Mouse (Mus musculus) neural tube, embryonic 14.5 days (tissue): ENCODE results near the gene Actr6. TPM values are rescaled to one million over a fixed set of nuclear protein-coding genes. Genes with fewer than 3 reads are reported as not detected.
"Not testable (repeated sequence)": the region's sequence is repeated elsewhere in the genome, so short reads cannot be mapped to it uniquely, and the experiment has no call there.

ENCODE experiments used
- ATAC-seq: fragments of 200-750 bp; cut with Nextera tagmentation; 2 replicates; pipeline ENCODE4 v1.8.0; 2017; ENCODE audit warnings: low read depth, mild to moderate bottlenecking, moderate TSS enrichment, moderate library complexity
- H3K27ac ChIP-seq: fragments of 300-500 bp; sonication (generic); 2 replicates; pipeline ENCODE4 v1.5.1; 2014; ENCODE audit warnings: low read depth, mild to moderate bottlenecking, control low read depth, low read length, moderate library complexity, mixed read lengths
- H3K27me3 ChIP-seq: fragments of 300-500 bp; sonication (generic); 2 replicates; pipeline ENCODE4 v1.6.1; 2014; ENCODE audit warnings: low read length; ENCODE audit not compliant: control insufficient read depth, insufficient read depth
- H3K36me3 ChIP-seq: fragments of 300-500 bp; sonication (generic); 2 replicates; pipeline ENCODE4 v1.6.1; 2014; ENCODE audit warnings: low read length, mixed read lengths; ENCODE audit not compliant: control insufficient read depth, insufficient read depth
- H3K4me1 ChIP-seq: fragments of 300-500 bp; sonication (generic); 2 replicates; pipeline ENCODE4 v1.6.1; 2014; ENCODE audit warnings: low read length; ENCODE audit not compliant: control insufficient read depth, insufficient read depth
- H3K4me2 ChIP-seq: fragments of 300-500 bp; sonication (generic); 2 replicates; pipeline ENCODE4 v1.6.1; 2014; ENCODE audit warnings: mild to moderate bottlenecking, low read depth, low read length, control low read depth
- H3K4me3 ChIP-seq: fragments of 300-500 bp; sonication (generic); 2 replicates; pipeline ENCODE4 v1.5.1; 2014; ENCODE audit warnings: low read depth, low read length, control low read depth, mixed read lengths
- H3K9ac ChIP-seq: fragments of 300-500 bp; sonication (generic); replicated peaks from 2 replicates; pipeline ENCODE4 v1.6.1; 2014; ENCODE audit warnings: low read depth, mild to moderate bottlenecking, control low read depth, low read length, mixed read lengths
- H3K9me3 ChIP-seq: fragments of 300-500 bp; sonication (generic); 2 replicates; pipeline ENCODE4 v1.6.1; 2016; ENCODE audit warnings: low read length; ENCODE audit not compliant: control insufficient read depth
- WGBS: fragments of 180-500 bp; shearing (Covaris S2); extraction: QIAGEN DNeasy Blood & Tissue Kit; methylation state at CpG from one replicate; pipeline ENCODE4 v1.1.7; 2014; 5-methylcytosine and 5-hydroxymethylcytosine counted together
- polyA plus RNA-seq: library from polyadenylated mRNA; unstranded; fragments of >200 nt; fragmentation: Nextera tagmentation; extraction: Ambion mirVana; gene quantifications from 2 replicates; pipeline ENCODE4 v1.2.1, GENCODE M21; 2014

Gene Actr6
- polyA plus RNA-seq, 1 experiment from 2014 or later = 62.3 TPM

DNA sequence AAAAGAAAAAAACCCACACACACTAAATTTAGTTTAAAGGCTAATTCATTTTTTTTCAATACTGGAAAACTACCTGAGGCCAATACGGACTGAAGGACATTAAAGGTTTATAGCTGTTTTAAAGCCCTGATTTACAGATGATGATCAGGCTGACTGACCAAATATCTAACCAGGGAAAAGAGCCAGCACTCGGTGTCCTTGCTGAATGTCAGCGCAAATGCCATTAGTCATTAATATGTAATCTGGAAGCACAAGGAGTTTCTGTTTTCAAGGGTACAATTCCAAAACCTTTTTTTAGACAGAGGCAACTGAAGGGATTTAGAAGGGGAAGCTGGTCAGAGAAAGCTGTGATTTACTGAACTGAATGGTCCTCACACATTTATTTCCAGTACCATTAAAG lies 11.3 kb downstream of the Actr6 start:
- H3K9me3 ChIP-seq = no peaks in the 10 kb centered on the region
- H3K36me3 ChIP-seq = peaks cover 24% of the 10 kb centered on the region
- no peaks in the 10 kb centered on the region for H3K27me3 ChIP-seq
- 82% methylated on average over 3 of the region's 3 CpGs for WGBS
- no peak overlapping the region for H3K4me3 ChIP-seq
- H3K9ac ChIP-seq = no peak overlapping the region
- no peak for ATAC-seq
- H3K4me1 ChIP-seq = no peaks in the 10 kb centered on the region
- H3K4me2 ChIP-seq = no peak overlapping the region
- no peak overlapping the region for H3K27ac ChIP-seq

DNA sequence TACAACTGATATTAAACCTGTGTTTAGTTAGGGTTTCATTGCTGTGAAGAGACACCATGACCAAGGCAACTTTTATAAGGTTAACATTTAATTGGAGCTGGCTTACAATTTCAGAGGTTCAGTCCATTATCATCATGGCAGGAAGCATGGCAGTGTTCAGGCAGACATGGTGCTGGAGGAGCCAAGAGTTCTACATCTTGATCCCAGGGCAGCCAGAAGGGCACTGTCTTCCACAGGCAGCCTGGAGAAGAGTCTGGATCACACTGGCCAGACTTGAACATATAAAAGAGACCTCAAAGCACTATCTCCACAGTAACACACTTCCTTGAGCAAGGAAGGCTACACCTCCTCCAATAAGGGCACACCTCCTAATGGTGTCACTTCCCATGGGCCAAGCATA lies 11.8 kb downstream of the Actr6 start:
- Histone ChIP-seq H3K27ac (no peak overlapping the region), H3K4me3 (no peak overlapping the region), H3K9ac (no peak overlapping the region), H3K4me1 (no peaks in the 10 kb centered on the region), H3K9me3 (no peaks in the 10 kb centered on the region), H3K27me3 (no peaks in the 10 kb centered on the region), H3K36me3 (peaks cover 21% of the 10 kb centered on the region; the same call in 1 of the 2 replicates), H3K4me2 (no peak overlapping the region)
- no peak for ATAC-seq

DNA sequence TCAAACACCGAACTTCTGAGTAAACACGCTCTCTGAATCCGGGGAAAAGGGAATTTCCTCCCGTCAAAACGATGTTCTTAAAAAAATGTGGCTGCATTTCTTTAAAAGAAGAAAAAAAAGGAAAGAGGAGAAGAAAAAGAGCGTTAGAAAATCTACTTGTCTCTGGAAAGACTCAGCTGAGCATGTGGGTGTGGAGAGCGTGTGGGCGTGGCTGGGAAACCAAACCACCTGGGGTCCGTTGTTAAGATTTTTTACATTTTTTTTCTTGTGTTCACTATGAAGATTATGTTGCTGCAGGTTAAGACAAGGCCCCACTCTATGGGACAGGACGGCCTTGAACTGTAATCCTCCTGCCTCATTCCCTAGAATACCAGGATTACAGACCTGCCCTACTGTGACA lies 17.2 kb downstream of the Actr6 start:
- no peak overlapping the region for H3K9ac ChIP-seq
- no peaks in the 10 kb centered on the region for H3K9me3 ChIP-seq
- H3K36me3 ChIP-seq = peaks cover 27% of the 10 kb centered on the region
- no peak overlapping the region for H3K4me3 ChIP-seq
- no peak overlapping the region for H3K4me2 ChIP-seq
- H3K27ac ChIP-seq = no peak overlapping the region
- WGBS = 93% methylated on average over 10 of the region's 10 CpGs
- H3K27me3 ChIP-seq = no peaks in the 10 kb centered on the region
- no peak for ATAC-seq
- no peaks in the 10 kb centered on the region for H3K4me1 ChIP-seq

DNA sequence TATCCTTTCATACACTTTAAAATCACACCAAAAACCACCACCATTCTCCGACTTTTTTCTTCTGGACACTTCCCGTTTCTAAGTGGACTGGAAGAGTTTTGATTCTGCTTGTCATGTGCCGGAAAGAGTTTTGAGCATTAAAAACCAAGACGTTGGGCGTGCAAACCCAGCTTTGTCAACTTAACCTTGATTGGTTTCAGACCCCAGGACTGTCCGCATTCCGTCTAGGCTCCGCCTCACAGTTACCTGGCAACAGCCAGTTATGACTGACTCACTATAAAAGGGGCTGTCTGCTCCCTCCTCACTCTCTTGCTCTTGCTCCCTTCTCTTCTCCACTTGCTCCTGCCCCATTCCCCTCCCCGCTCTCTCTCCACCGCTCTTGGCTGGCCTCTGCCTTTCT lies 23.4 kb downstream of the Actr6 start:
- no peak for ATAC-seq
- H3K36me3 ChIP-seq = peaks cover 9% of the 10 kb centered on the region
- H3K4me1 ChIP-seq = no peaks in the 10 kb centered on the region
- no peaks in the 10 kb centered on the region for H3K9me3 ChIP-seq
- H3K4me3 ChIP-seq = no peak overlapping the region
- no peak overlapping the region for H3K9ac ChIP-seq
- WGBS = 36% methylated on average over 10 of the region's 10 CpGs
- H3K27me3 ChIP-seq = no peaks in the 10 kb centered on the region
- no peak overlapping the region for H3K4me2 ChIP-seq
- no peak overlapping the region for H3K27ac ChIP-seq

DNA sequence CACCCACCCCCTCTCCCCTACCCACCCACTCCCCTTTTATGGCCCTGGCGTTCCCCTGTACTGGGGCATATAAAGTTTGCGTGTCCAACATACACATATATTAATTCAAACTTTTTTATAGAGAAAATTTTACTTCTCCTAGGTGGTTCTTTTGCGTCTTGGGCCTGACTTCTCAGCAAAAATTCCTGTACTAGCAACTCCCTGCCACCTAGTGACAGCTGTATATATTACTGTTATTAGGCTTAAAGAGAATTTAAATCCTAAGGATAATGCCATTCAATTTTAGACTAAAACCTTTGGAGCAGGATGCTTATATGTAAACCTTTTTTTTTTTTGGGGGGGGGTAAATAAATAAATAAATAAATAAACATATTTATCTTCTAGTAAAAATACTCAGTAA lies 24.7 kb downstream of the Actr6 start:
- Histone ChIP-seq H3K27ac (no peak overlapping the region), H3K27me3 (no peaks in the 10 kb centered on the region), H3K4me1 (no peaks in the 10 kb centered on the region), H3K4me2 (no peak overlapping the region), H3K9me3 (no peaks in the 10 kb centered on the region), H3K36me3 (peaks cover 4% of the 10 kb centered on the region), H3K4me3 (no peak overlapping the region), H3K9ac (no peak overlapping the region)
- 81% methylated on average over 3 of the region's 3 CpGs for WGBS
- ATAC-seq = no peak

DNA sequence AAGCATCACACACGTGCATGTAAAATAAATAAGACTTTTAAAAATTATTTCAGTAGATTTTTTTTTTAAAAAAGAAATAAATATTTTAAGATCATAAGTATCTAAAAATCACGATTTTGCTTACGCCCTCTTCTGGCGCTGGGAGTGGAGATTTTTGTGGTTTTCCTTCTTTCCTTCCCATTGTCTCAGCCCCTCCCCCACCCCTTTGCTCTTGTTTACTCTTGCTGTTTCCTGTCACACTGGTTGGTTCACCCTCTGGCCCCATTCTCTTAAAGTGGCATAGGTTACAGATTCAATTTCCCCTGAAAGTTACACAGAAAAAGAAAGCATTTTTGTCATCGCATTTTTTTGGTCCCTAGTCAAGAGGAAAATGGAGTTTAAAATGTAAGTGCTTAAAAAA lies 29.1 kb downstream of the Actr6 start:
- H3K9me3 ChIP-seq = no peaks in the 10 kb centered on the region
- no peaks in the 10 kb centered on the region for H3K27me3 ChIP-seq
- H3K4me2 ChIP-seq = no peak overlapping the region
- 52% methylated on average over 5 of the region's 5 CpGs for WGBS
- H3K27ac ChIP-seq = no peak overlapping the region
- no peak for ATAC-seq
- no peak overlapping the region for H3K9ac ChIP-seq
- H3K4me3 ChIP-seq = no peak overlapping the region
- H3K36me3 ChIP-seq = no peaks in the 10 kb centered on the region
- no peaks in the 10 kb centered on the region for H3K4me1 ChIP-seq

DNA sequence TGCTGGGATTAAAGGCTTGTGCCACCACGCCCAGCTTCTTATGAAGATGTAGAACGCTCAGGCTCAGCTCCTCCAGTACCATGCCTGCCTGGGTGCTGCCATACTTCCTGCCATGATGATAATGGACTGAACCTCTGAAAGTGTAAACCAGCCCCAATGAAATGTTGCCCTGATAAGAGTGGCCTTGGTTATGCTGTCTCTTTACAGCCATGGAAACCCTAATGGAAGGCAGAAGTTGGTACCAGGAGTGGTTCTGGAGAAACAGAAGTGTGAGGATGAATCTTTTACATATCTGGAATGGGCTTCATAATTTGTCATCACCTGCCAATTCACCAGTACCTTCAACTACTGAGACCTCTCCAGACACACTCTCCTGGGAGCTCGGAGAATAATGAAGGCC lies 34.1 kb downstream of the Actr6 start:
- Histone ChIP-seq H3K9ac (no peak overlapping the region), H3K4me3 (no peak overlapping the region), H3K27me3 (no peaks in the 10 kb centered on the region), H3K4me2 (no peak overlapping the region), H3K36me3 (no peaks in the 10 kb centered on the region), H3K4me1 (no peaks in the 10 kb centered on the region), H3K9me3 (no peaks in the 10 kb centered on the region), H3K27ac (no peak overlapping the region)
- ATAC-seq = no peak
- 93% methylated on average over 3 of the region's 3 CpGs for WGBS

DNA sequence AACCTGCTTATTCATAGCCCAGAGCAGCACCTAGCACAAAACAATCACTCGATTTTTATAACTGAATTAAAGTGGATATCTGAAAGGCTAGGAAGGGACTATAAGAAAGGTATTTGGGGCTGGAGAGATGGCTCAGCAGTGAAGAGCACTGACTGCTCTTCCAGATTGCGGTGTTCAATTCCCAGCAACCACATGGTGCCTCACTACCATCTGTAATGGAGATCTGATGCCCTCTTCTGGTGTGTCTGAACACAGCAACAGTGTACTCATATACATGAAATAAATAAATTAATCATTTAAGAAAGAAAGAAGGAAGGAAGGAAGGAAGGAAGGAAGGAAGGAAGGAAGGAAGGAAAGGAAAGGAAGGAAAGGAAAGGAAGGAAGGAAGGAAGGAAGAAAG lies 35.8 kb downstream of the Actr6 start:
- WGBS = 66% methylated on average over 2 of the region's 2 CpGs
- ATAC-seq, H3K4me1 ChIP-seq, H3K36me3 ChIP-seq, H3K4me3 ChIP-seq, H3K9me3 ChIP-seq, H3K4me2 ChIP-seq, H3K27me3 ChIP-seq, H3K9ac ChIP-seq, H3K27ac ChIP-seq: not testable (repeated sequence)

DNA sequence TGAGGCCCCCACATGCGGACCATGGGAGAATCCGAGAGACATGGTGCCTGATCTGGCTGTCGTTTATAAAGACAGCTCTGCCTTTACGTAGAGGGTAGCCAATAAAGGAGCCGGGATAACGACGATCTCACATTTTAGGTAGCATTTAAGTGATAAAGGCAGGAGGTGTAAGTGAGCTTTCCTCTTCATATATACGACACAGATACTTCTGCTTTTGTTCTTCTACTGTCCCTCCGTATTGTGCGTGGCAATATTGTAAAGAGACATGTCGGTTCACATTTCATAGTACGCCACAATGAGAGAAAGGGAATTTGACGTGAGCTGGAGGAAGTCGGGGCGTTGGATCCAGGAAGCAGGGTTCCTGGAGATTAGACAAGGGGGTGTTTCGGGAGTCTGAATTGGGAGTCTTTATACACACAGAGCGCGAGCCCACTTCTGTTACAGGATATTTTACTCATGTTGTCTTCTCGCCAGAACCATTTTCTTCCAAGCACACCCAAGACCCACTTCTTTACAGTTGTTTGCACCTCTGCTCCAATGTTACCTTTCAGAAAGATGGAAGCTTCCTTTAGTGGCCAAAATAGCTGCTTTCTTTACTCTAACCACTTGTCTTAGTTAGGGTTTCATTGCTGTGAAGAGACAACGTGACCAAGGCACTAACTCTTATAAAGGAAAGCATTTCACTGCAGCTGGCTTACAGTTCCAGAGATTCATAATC lies 36.7 kb downstream of the Actr6 start:
- H3K4me3 ChIP-seq = no peak overlapping the region
- no peak overlapping the region for H3K27ac ChIP-seq
- H3K27me3 ChIP-seq = no peaks in the 10 kb centered on the region
- no peaks in the 10 kb centered on the region for H3K9me3 ChIP-seq
- no peak for ATAC-seq
- H3K36me3 ChIP-seq = no peaks in the 10 kb centered on the region
- H3K9ac ChIP-seq = no peak overlapping the region
- WGBS = 86% methylated on average over 20 of the region's 20 CpGs
- no peaks in the 10 kb centered on the region for H3K4me1 ChIP-seq
- H3K4me2 ChIP-seq = no peak overlapping the region
